Mouse (Mus musculus) ES-Bruce4 (cell line): ENCODE measurements around the gene Plekha1. TPM values are rescaled to one million over a fixed set of nuclear protein-coding genes. Genes with fewer than 3 reads are reported as not detected.
A peak's percentile ranks its signal among the peaks of the same experiment; 100 is the strongest.

ENCODE experiments used
- H3K27ac ChIP-seq: 2 replicates; pipeline ENCODE4 v1.5.1; 2012; ENCODE audit warnings: low read length, inconsistent platforms; ENCODE audit not compliant: insufficient read depth
- H3K27me3 ChIP-seq: 2 replicates; pipeline ENCODE4 v1.6.1; 2012; ENCODE audit warnings: mild to moderate bottlenecking, low read length, inconsistent platforms; ENCODE audit not compliant: control insufficient read depth, poor library complexity, insufficient read depth, severe bottlenecking
- H3K36me3 ChIP-seq: 2 replicates; pipeline ENCODE4 v1.6.1; 2012; ENCODE audit warnings: inconsistent platforms, mild to moderate bottlenecking, low read length, moderate library complexity; ENCODE audit not compliant: control insufficient read depth, poor library complexity, insufficient read depth, severe bottlenecking
- H3K4me1 ChIP-seq: one replicate; pipeline ENCODE4 v1.8.1; 2011; ENCODE audit warnings: low read length; ENCODE audit not compliant: control insufficient read depth, insufficient read depth
- H3K4me3 ChIP-seq: 2 replicates; pipeline ENCODE4 v1.5.1; 2011; ENCODE audit warnings: low read depth, mild to moderate bottlenecking, low read length
- H3K9ac ChIP-seq: 2 replicates; pipeline ENCODE4 v1.6.1; 2012; ENCODE audit warnings: low read depth, mild to moderate bottlenecking, inconsistent platforms; ENCODE audit not compliant: poor library complexity, severe bottlenecking
- H3K9me3 ChIP-seq: replicated peaks from 2 replicates; pipeline ENCODE4 v1.6.1; 2012; ENCODE audit warnings: mild to moderate bottlenecking, low read length, inconsistent platforms; ENCODE audit not compliant: control insufficient read depth, poor library complexity, insufficient read depth, severe bottlenecking
- CTCF ChIP-seq: IDR thresholded peaks from one replicate; pipeline ENCODE4 v1.8.1; 2011; ENCODE audit warnings: low read depth, low read length
- EP300 ChIP-seq: IDR thresholded peaks from 2 replicates; pipeline ENCODE4 v1.6.1; 2011; ENCODE audit warnings: low read depth, low read length; ENCODE audit not compliant: insufficient read depth
- POLR2A ChIP-seq: IDR thresholded peaks from one replicate; pipeline ENCODE4 v1.8.1; 2011; ENCODE audit warnings: low read length; ENCODE audit not compliant: insufficient read depth
- polyA plus RNA-seq: library from polyadenylated mRNA; stranded (reverse); fragments of >200 nt; gene quantifications from 2 replicates; pipeline ENCODE4 v1.2.4, GENCODE M21; 2011; ENCODE audit warnings: low read depth; ENCODE audit not compliant: missing spikeins, insufficient read depth, insufficient read length

The Plekha1 gene
- polyA plus RNA-seq = 183 and 196 TPM in 2 replicates

GRCm38 (mm10) chr7:130865613-130866591 is at the start of gene Plekha1:
Plekha1 (plus strand) TSS chr7:130865756.
- Histone ChIP-seq H3K4me3 (peak within 1 kb of the TSS; percentile 85), H3K27me3 (no peaks in the 10 kb centered on the region), H3K4me1 (peaks cover 1% of the 10 kb centered on the region), H3K27ac (no peak within 1 kb of the TSS), H3K9me3 (no peaks in the 10 kb centered on the region), H3K9ac (peak within 1 kb of the TSS; percentile 89), H3K36me3 (no peaks in the 10 kb centered on the region)
- TF ChIP-seq POLR2A = peak; percentile 16
- TF ChIP-seq CTCF = no peak
- TF ChIP-seq EP300 = no peak

- Histone ChIP-seq H3K4me1 (peaks cover 3% of the 10 kb centered on the region), H3K9me3 (no peaks in the 10 kb centered on the region), H3K27ac (no peak overlapping the region), H3K9ac (no peak overlapping the region), H3K4me3 (no peak overlapping the region), H3K36me3 (no peaks in the 10 kb centered on the region), H3K27me3 (no peaks in the 10 kb centered on the region)
- TF ChIP-seq EP300 (no peak), POLR2A (no peak), CTCF (no peak)
These were observed 49.3 kb upstream of the Plekha1 start for GRCm38 (mm10) chr7:130816243-130816642.

- TF ChIP-seq EP300 = no peak
These were observed 46.7 kb upstream of the Plekha1 start for GRCm38 (mm10) chr7:130818813-130819212.

GRCm38 (mm10) chr7:130819624-130820023 is 45.9 kb upstream of the Plekha1 start:
- no peak for TF ChIP-seq CTCF
- no peaks in the 10 kb centered on the region for H3K27me3 ChIP-seq
- no peak overlapping the region for H3K9ac ChIP-seq
- no peaks in the 10 kb centered on the region for H3K36me3 ChIP-seq
- H3K27ac ChIP-seq = no peak overlapping the region
- no peak overlapping the region for H3K4me3 ChIP-seq
- H3K9me3 ChIP-seq = no peaks in the 10 kb centered on the region
- H3K4me1 ChIP-seq = no peaks in the 10 kb centered on the region

More at GRCm38 (mm10) chr7:130818813-130819212, 46.7 kb upstream of the Plekha1 start:
- no peaks in the 10 kb centered on the region for H3K9me3 ChIP-seq
- H3K27ac ChIP-seq = no peak overlapping the region
- no peaks in the 10 kb centered on the region for H3K4me1 ChIP-seq
- no peak overlapping the region for H3K9ac ChIP-seq
- H3K4me3 ChIP-seq = no peak overlapping the region
- no peaks in the 10 kb centered on the region for H3K27me3 ChIP-seq
- H3K36me3 ChIP-seq = no peaks in the 10 kb centered on the region

- Histone ChIP-seq H3K36me3 (no peaks in the 10 kb centered on the region), H3K4me3 (no peak overlapping the region), H3K4me1 (no peaks in the 10 kb centered on the region), H3K27me3 (no peaks in the 10 kb centered on the region), H3K27ac (no peak overlapping the region), H3K9ac (no peak overlapping the region), H3K9me3 (no peaks in the 10 kb centered on the region)
- no peak for TF ChIP-seq POLR2A
These were observed 41.6 kb upstream of the Plekha1 start for GRCm38 (mm10) chr7:130823992-130824391.

- no peaks in the 10 kb centered on the region for H3K9me3 ChIP-seq
- peaks cover 2% of the 10 kb centered on the region for H3K4me1 ChIP-seq
- H3K27me3 ChIP-seq = no peaks in the 10 kb centered on the region
- H3K9ac ChIP-seq = no peak overlapping the region
- no peak overlapping the region for H3K4me3 ChIP-seq
- H3K36me3 ChIP-seq = no peaks in the 10 kb centered on the region
- no peak for TF ChIP-seq POLR2A
- H3K27ac ChIP-seq = no peak overlapping the region
These were observed 39.2 kb upstream of the Plekha1 start for GRCm38 (mm10) chr7:130826343-130826742.
